Mouse (Mus musculus) heart, adult 9 months (tissue): ENCODE data around the gene Smarcd3.
"Not testable (repeated sequence)": the region's sequence is repeated elsewhere in the genome, so short reads cannot be mapped to it uniquely, and the experiment has no call there.

Experiments used
- DNase-seq, 2 experiments: peaks; one replicate each; pipeline ENCODE4 v3.0.0; 2022; ENCODE audit warnings: low spot score in 2 of 2

Gene Smarcd3

DNA sequence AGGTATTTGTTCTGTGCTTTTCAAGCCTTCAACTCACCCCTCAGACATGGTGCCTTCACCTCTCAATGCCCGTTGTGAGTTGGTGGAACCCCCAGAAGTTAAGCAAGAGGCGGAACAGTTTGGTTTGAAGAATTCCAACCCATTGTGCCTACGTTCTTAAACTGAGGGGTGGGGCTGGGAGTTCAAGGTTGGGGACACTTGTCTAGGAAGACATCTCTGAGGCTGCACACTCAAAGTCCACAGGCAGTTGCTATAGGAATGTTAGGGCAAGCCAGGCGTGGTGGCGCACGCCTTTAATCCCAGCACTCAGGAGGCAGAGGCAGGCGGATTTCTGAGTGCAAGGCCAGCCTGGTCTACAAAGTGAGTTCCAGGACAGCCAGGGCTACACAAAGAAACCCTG is 68.9 kb downstream of the Smarcd3 start:
- not testable (repeated sequence) for DNase-seq

GRCm38 (mm10) chr5:24553621-24554244 is 70.5 kb downstream of the Smarcd3 start:
- no peak for DNase-seq

DNA sequence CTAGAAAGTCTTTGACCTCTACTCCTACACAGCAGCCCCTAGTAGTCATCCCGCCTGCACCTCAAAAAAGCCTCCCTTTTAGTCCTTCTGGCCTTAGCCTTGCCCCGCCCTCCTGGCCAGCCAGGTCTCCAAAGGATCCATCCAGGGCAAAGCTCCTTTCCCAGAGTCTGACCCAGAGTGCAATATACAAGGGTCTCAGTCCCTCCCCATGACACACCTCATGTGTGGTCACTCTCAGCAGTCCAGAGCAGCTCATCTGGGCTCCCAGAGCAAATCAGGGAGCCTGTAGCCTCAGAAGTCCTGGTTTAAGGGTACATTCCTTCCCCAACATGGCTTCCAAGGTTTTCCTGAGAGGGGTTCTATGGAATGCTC is 72.9 kb downstream of the Smarcd3 start:
- no peak for DNase-seq

GRCm38 (mm10) chr5:24550598-24551316 is 73.5 kb downstream of the Smarcd3 start:
- no peak for DNase-seq

DNA sequence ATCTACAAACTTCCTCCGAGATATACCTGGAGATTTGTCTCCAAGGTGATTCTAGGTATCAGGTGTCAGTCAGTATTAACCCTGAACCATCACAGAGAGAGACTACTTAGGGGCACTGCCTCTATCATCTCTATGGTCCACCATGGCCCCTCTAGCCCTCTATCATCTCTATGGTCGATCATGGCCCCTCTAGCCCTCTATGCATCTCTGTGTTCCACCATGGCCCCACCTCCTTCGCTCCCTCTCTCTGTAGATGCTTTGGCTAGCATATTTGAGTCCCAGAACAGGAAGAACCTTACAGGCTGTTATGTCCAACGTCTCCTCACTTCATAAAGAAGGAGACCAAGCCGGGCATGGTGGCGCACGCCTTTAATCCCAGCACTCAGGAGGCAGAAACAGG is 81.6 kb downstream of the Smarcd3 start:
- DNase-seq: no peak

DNA sequence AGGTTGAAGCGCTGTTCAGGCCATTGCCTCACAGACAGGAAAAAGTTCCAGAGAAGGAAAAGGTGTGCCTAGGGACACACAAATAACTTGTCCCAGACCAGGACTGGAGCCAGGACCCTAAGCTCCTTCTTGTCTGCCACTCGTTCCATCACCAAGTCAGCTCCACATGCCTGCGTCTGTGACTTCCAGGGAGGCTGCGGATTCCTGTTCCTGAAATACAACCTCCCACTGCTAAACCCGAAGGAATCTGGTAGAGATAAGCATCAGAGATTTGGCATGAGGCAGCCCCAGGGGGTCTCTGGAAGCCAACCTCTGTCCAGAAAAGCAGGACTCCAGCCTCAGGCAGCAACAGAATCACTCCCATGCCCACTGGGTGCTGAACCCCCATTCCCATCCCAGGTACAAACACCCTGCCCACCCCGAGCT is 83.1 kb downstream of the Smarcd3 start:
- DNase-seq: no peak
